Mouse (Mus musculus): Measurements from ENCODE around the gene Gm5565.

GRCm38 (mm10) chr5:146150454-146150853, 9.9 kb downstream of the Gm5565 start:
- TF ChIP-seq POLR2A (IDR thresholded peaks at IDR 0.05; ENCODE audit: low read depth, low read length) (no peak), CTCF (IDR thresholded peaks at IDR 0.05; ENCODE audit: extremely low read depth, insufficient read depth, insufficient read length, insufficient replicate concordance) (no peak)
